Mouse (Mus musculus): ENCODE measurements at regions not wholly inside any gene's neighbourhood (a gene's known extent, or its start where the extent isn't known, plus 50 kb on each side); places are given as distances from the start of the nearest gene placed in this dataset.

- in situ Hi-C loops (cut with MboI; ENCODE audit: unreplicated experiment in 2 of 2), result no loop called here
These were observed 192.5 kb upstream of the Dusp10 start for GRCm38 (mm10) chr1:183820555-183820954.

GRCm38 (mm10) chr1:183826300-183826699, 186.8 kb upstream of the Dusp10 start:
- in situ Hi-C loops (cut with MboI; ENCODE audit: unreplicated experiment in 2 of 2), result loop anchor here in 1 of 2 experiments (25.0 kb wide), 1 partner anchor 436 kb away; no protein-coding TSS in a partner anchor

- in situ Hi-C loops (cut with MboI; ENCODE audit: unreplicated experiment in 2 of 2), result loop anchor here in 1 of 2 experiments (25.0 kb wide), 1 partner anchor 417 kb away; no protein-coding TSS in a partner anchor
These were observed 168.0 kb upstream of the Dusp10 start for GRCm38 (mm10) chr1:183845135-183845534.

- in situ Hi-C loops (cut with MboI; ENCODE audit: unreplicated experiment in 2 of 2), result loop anchor here in 1 of 2 experiments (5.0 kb wide), 1 partner anchor 178 kb away; the partner anchor contains the start of gene 1700056E22Rik
These were observed 159.0 kb upstream of the Dusp10 start for GRCm38 (mm10) chr1:183853956-183854613.

- in situ Hi-C loops (cut with MboI; ENCODE audit: unreplicated experiment in 2 of 2), result no loop called here
These were observed 148.0 kb upstream of the Dusp10 start for GRCm38 (mm10) chr1:183865111-183865510.

GRCm38 (mm10) chr1:183865586-183865985, 147.5 kb upstream of the Dusp10 start:
- in situ Hi-C loops (cut with MboI; ENCODE audit: unreplicated experiment in 2 of 2), result no loop called here

- in situ Hi-C loops (cut with MboI; ENCODE audit: unreplicated experiment in 2 of 2), result no loop called here
These were observed 144.1 kb upstream of the Dusp10 start for GRCm38 (mm10) chr1:183868965-183869364.

- in situ Hi-C loops (cut with MboI; ENCODE audit: unreplicated experiment in 2 of 2), result no loop called here
These were observed 117.2 kb upstream of the Dusp10 start for GRCm38 (mm10) chr1:183895936-183896335.

GRCm38 (mm10) chr1:183898091-183898490, 115.0 kb upstream of the Dusp10 start:
- in situ Hi-C loops (cut with MboI; ENCODE audit: unreplicated experiment in 2 of 2), result no loop called here

- in situ Hi-C loops (cut with MboI; ENCODE audit: unreplicated experiment in 2 of 2), result no loop called here
These were observed 108.5 kb upstream of the Dusp10 start for GRCm38 (mm10) chr1:183904564-183904963.

GRCm38 (mm10) chr1:183905345-183906142, 107.6 kb upstream of the Dusp10 start:
- in situ Hi-C loops (cut with MboI; ENCODE audit: unreplicated experiment in 2 of 2), result no loop called here

GRCm38 (mm10) chr1:183917656-183918055, 95.4 kb upstream of the Dusp10 start:
- in situ Hi-C loops (cut with MboI; ENCODE audit: unreplicated experiment in 2 of 2), result no loop called here

- in situ Hi-C loops (cut with MboI; ENCODE audit: unreplicated experiment in 2 of 2), result no loop called here
These were observed 91.8 kb upstream of the Dusp10 start for GRCm38 (mm10) chr1:183921262-183921661.

GRCm38 (mm10) chr1:183928539-183928938, 84.6 kb upstream of the Dusp10 start:
- in situ Hi-C loops (cut with MboI; ENCODE audit: unreplicated experiment in 2 of 2), result loop anchor here in 1 of 2 experiments (5.0 kb wide), 1 partner anchor 804 kb away; the partner anchor contains the start of gene Hlx

GRCm38 (mm10) chr1:183930363-183930982, 82.6 kb upstream of the Dusp10 start:
- in situ Hi-C loops (cut with MboI; ENCODE audit: unreplicated experiment in 2 of 2), result loop anchor here in 1 of 2 experiments (5.0 kb wide), 2 partner anchors 42 to 102 kb away; partner anchors contain the start of gene 1700056E22Rik

GRCm38 (mm10) chr1:183931141-183931540, 82.0 kb upstream of the Dusp10 start:
- in situ Hi-C loops (cut with MboI; ENCODE audit: unreplicated experiment in 2 of 2), result loop anchor here in 1 of 2 experiments (5.0 kb wide), 2 partner anchors 41 to 101 kb away; partner anchors contain the start of gene 1700056E22Rik

GRCm38 (mm10) chr1:183933845-183934244, 79.3 kb upstream of the Dusp10 start:
- in situ Hi-C loops (cut with MboI; ENCODE audit: unreplicated experiment in 2 of 2), result loop anchor here in 1 of 2 experiments (5.0 kb wide), 2 partner anchors 38 to 98 kb away; partner anchors contain the start of gene 1700056E22Rik

GRCm38 (mm10) chr1:183937166-183937565, 75.9 kb upstream of the Dusp10 start:
- in situ Hi-C loops (cut with MboI; ENCODE audit: unreplicated experiment in 2 of 2), result no loop called here

- in situ Hi-C loops (cut with MboI; ENCODE audit: unreplicated experiment in 2 of 2), result no loop called here
These were observed 74.7 kb upstream of the Dusp10 start for GRCm38 (mm10) chr1:183938361-183938760.

GRCm38 (mm10) chr1:183940706-183941105, 72.4 kb upstream of the Dusp10 start:
- in situ Hi-C loops (cut with MboI; ENCODE audit: unreplicated experiment in 2 of 2), result no loop called here

- in situ Hi-C loops (cut with MboI; ENCODE audit: unreplicated experiment in 2 of 2), result no loop called here
These were observed 66.9 kb upstream of the Dusp10 start for GRCm38 (mm10) chr1:183946241-183946640.

Measured in v-Abl transformed pro-B cells (cell line).